Mouse (Mus musculus) CH12.LX (cell line): ENCODE data around the gene Dlgap1. TPM values are rescaled to one million over a fixed set of nuclear protein-coding genes. Genes with fewer than 3 reads are reported as not detected.

Experiments used
- DNase-seq: peaks from one replicate; pipeline ENCODE4 v3.0.0-alpha.2; 2013; ENCODE audit errors: extremely low read depth
- H3K27ac ChIP-seq: 2 replicates; pipeline ENCODE4 v1.5.1; 2012; ENCODE audit warnings: low read depth, mild to moderate bottlenecking, control low read depth, moderate library complexity; ENCODE audit not compliant: insufficient read depth
- H3K27me3 ChIP-seq: replicated peaks from 2 replicates; pipeline ENCODE3; 2012; ENCODE audit warnings: inconsistent platforms
- H3K36me3 ChIP-seq, 2 experiments: replicated peaks in 1 of 2; 2 replicates each; pipeline versions ENCODE3 to v1.6.1; 2012; ENCODE audit warnings: inconsistent platforms in 1 of 2, low read length in 1 of 2, mild to moderate bottlenecking in 1 of 2, mixed read lengths in 1 of 2, moderate library complexity in 1 of 2; ENCODE audit not compliant: control insufficient read depth in 1 of 2, insufficient read depth in 1 of 2
- H3K4me1 ChIP-seq, 2 experiments: 2 replicates each; pipeline ENCODE4 v1.6.1; 2012; ENCODE audit warnings: inconsistent platforms in 1 of 2, moderate library complexity in 1 of 2; ENCODE audit not compliant: insufficient read depth in 2 of 2, control insufficient read depth in 1 of 2
- H3K4me2 ChIP-seq: 2 replicates; pipeline ENCODE4 v1.6.1; 2012; ENCODE audit warnings: low read depth, mild to moderate bottlenecking, control low read depth; ENCODE audit not compliant: poor library complexity, insufficient read depth, severe bottlenecking
- H3K4me3 ChIP-seq, 3 experiments: fragments of 150-350 bp in 1 of 3; sonication (generic) in 1 of 3; replicated peaks in 1 of 3; 2 replicates each; pipeline versions ENCODE3 to v1.5.1; 2011 to 2012; ENCODE audit warnings: low read depth in 2 of 3, low read length in 2 of 3, mild to moderate bottlenecking in 2 of 3, moderate library complexity in 2 of 3, control low read depth in 1 of 3, improper control_type of control experiment in 1 of 3, inconsistent platforms in 1 of 3, mixed read lengths in 1 of 3; ENCODE audit not compliant: poor library complexity in 1 of 3
- H3K79me2 ChIP-seq: replicated peaks from 2 replicates; pipeline ENCODE4 v1.6.1; 2012; ENCODE audit warnings: mild to moderate bottlenecking, moderate library complexity; ENCODE audit not compliant: control insufficient read depth, poor library complexity, insufficient read depth, severe bottlenecking; ENCODE audit errors: extremely low read depth
- H3K9ac ChIP-seq: 2 replicates; pipeline ENCODE4 v1.6.1; 2012; ENCODE audit warnings: low read depth, mild to moderate bottlenecking, control low read depth, moderate library complexity; ENCODE audit not compliant: insufficient read depth
- H3K9me3 ChIP-seq: replicated peaks from 2 replicates; pipeline ENCODE3; 2012; ENCODE audit warnings: low read length, inconsistent platforms, mixed read lengths
- CHD2 ChIP-seq: IDR thresholded peaks from 2 replicates; pipeline ENCODE4 v1.6.1; 2011; ENCODE audit warnings: low read length, improper control_type of control experiment
- CTCF ChIP-seq, 2 experiments: IDR thresholded peaks in 1 of 2; conservative IDR thresholded peaks in 1 of 2; 2 replicates each; pipeline ENCODE4 v1.5.1; 2011 to 2012; ENCODE audit warnings: low read depth in 2 of 2, low read length in 2 of 2, improper control_type of control experiment in 1 of 2, inconsistent platforms in 1 of 2, mild to moderate bottlenecking in 1 of 2, moderate library complexity in 1 of 2
- E2F4 ChIP-seq: IDR thresholded peaks from 2 replicates; pipeline ENCODE4 v1.6.1; 2011; ENCODE audit warnings: low read depth, low read length, improper control_type of control experiment; ENCODE audit not compliant: insufficient replicate concordance
- ETS1 ChIP-seq: conservative IDR thresholded peaks from 2 replicates; pipeline ENCODE4 v1.6.1; 2012; ENCODE audit warnings: low read depth, mild to moderate bottlenecking, inconsistent platforms, low read length, improper control_type of control experiment, moderate library complexity
- IRF4 ChIP-seq: IDR thresholded peaks from 2 replicates; pipeline ENCODE4 v1.6.1; 2014; ENCODE audit warnings: low read depth, mild to moderate bottlenecking, inconsistent platforms, low read length, improper control_type of control experiment
- MAFK ChIP-seq: IDR thresholded peaks from 2 replicates; pipeline ENCODE4 v1.6.1; 2011; ENCODE audit warnings: low read length, improper control_type of control experiment; ENCODE audit not compliant: insufficient replicate concordance
- MYC ChIP-seq: IDR thresholded peaks from 2 replicates; pipeline ENCODE4 v1.6.1; 2011; ENCODE audit warnings: low read depth, mild to moderate bottlenecking, improper control_type of control experiment, low read length
- PAX5 ChIP-seq: IDR thresholded peaks from 2 replicates; pipeline ENCODE4 v1.6.1; 2012; ENCODE audit warnings: low read length, inconsistent platforms, mixed read lengths
- RAD21 ChIP-seq: IDR thresholded peaks from 2 replicates; pipeline ENCODE4 v1.6.1; 2011; ENCODE audit warnings: low read depth, mild to moderate bottlenecking, low read length, improper control_type of control experiment, moderate library complexity
- SMC3 ChIP-seq: IDR thresholded peaks from 2 replicates; pipeline ENCODE4 v1.6.1; 2011; ENCODE audit warnings: low read depth, low read length, improper control_type of control experiment
- UBTF ChIP-seq: IDR thresholded peaks from 2 replicates; pipeline ENCODE4 v1.6.1; 2012; ENCODE audit warnings: low read depth, mild to moderate bottlenecking, inconsistent platforms, low read length, improper control_type of control experiment, moderate library complexity
- USF1 ChIP-seq: IDR thresholded peaks from 2 replicates; pipeline ENCODE4 v1.6.1; 2014; ENCODE audit warnings: low read depth, mild to moderate bottlenecking, inconsistent platforms, low read length, improper control_type of control experiment
- ZC3H11A ChIP-seq: IDR thresholded peaks from 2 replicates; pipeline ENCODE4 v1.6.1; 2012; ENCODE audit warnings: low read depth, mild to moderate bottlenecking, inconsistent platforms, low read length, improper control_type of control experiment
- ZKSCAN1 ChIP-seq: IDR thresholded peaks from 2 replicates; pipeline ENCODE4 v1.6.1; 2012; ENCODE audit warnings: low read depth, inconsistent platforms, low read length, improper control_type of control experiment, borderline replicate concordance
- ZNF384 ChIP-seq: IDR thresholded peaks from 2 replicates; pipeline ENCODE4 v1.6.1; 2012; ENCODE audit warnings: low read depth, low read length, improper control_type of control experiment, inconsistent platforms
- dilution Hi-C: fragments of 300-500 bp; cut with MboI; formaldehyde crosslinking; loops from 2 replicates; pipeline ENCODE4 v1.14.3; 2020; ENCODE audit warnings: low sequenced_read_pairs; ENCODE audit not compliant: extremely low pct_unique_long_range_greater_than_20kb, extremely low pct_ligation_motif_present
- in situ Hi-C: fragments of 300-500 bp; cut with MboI; formaldehyde crosslinking; loops from 3 replicates; pipeline ENCODE4 v1.14.3; 2019; ENCODE audit warnings: low sequenced_read_pairs, low pct_ligation_motif_present, low pct_unique_long_range_greater_than_20kb, mixed read lengths
- polyA plus RNA-seq: library from polyadenylated mRNA; unstranded; fragments of >175 nt; gene quantifications from 2 replicates; pipeline ENCODE4 v1.2.1, GENCODE M21; 2012; ENCODE audit warnings: low read depth; ENCODE audit not compliant: insufficient read length
- total RNA-seq, 2 experiments: library from RNA; depleted of rRNA; stranded (reverse); fragments of 300-350 nt in 1 of 2; fragments of >200 nt in 1 of 2; gene quantifications; 2 replicates each; pipeline ENCODE4 v1.2.3; 2012 to 2014

Gene Dlgap1
- total and polyA plus RNA-seq, 3 experiments, result 0.51 to 2.7 (median 1.2) TPM

- DNase-seq, result peak; percentile 45
- H3K36me3 ChIP-seq, result no peaks in the 10 kb centered on the region
- dilution Hi-C loops, result no loop called here
- H3K4me1 ChIP-seq, result no peaks in the 10 kb centered on the region
- H3K79me2 ChIP-seq, result no peaks in the 10 kb centered on the region
- H3K4me2 ChIP-seq, result peak overlapping the region; percentile 29; the same call in 1 of the 2 replicates
- no peaks in the 10 kb centered on the region for H3K9me3 ChIP-seq
- peaks cover 23% of the 10 kb centered on the region for H3K27me3 ChIP-seq
- no peak overlapping the region for H3K9ac ChIP-seq
- H3K4me3 ChIP-seq, result no peak overlapping the region
- in situ Hi-C loops, result loop anchor here (25.0 kb wide), 1 partner anchor 221 kb away; no protein-coding TSS in a partner anchor
- no peak overlapping the region for H3K27ac ChIP-seq
- TF ChIP-seq ETS1 (no peak), ZC3H11A (peak; percentile 60), SMC3 (peak; percentile 89), CTCF (conservative IDR thresholded peaks at IDR 0.05 in 1 of 2, IDR thresholded peaks at IDR 0.05 in 1 of 2; ENCODE audit: low read depth in 2 of 2, low read length in 2 of 2) (peak; percentile 73 to 89), ZKSCAN1 (no peak), USF1 (no peak), PAX5 (no peak), ZNF384 (peak; percentile 48; the same call in 1 of the 2 replicates), RAD21 (peak; percentile 88), CHD2 (no peak)
- TF ChIP-seq, all 38 proteins: peak for 5
Observed at GRCm38 (mm10) chr17:70633181-70633944, 664.5 kb downstream of the Dlgap1 start.

GRCm38 (mm10) chr17:70643211-70643610 is 674.3 kb downstream of the Dlgap1 start:
- Histone ChIP-seq H3K4me2 (no peak overlapping the region), H3K27ac (no peak overlapping the region), H3K4me1 (no peaks in the 10 kb centered on the region), H3K79me2 (no peaks in the 10 kb centered on the region), H3K27me3 (peaks cover 17% of the 10 kb centered on the region), H3K9ac (no peak overlapping the region), H3K36me3 (no peaks in the 10 kb centered on the region), H3K4me3 (no peak overlapping the region), H3K9me3 (no peaks in the 10 kb centered on the region)
- dilution Hi-C loops, result no loop called here
- peak; percentile 16 for DNase-seq
- in situ Hi-C loops, result loop anchor here (25.0 kb wide), 1 partner anchor 231 kb away; no protein-coding TSS in a partner anchor
- TF ChIP-seq RAD21 (peak; percentile 43), E2F4 (no peak), ETS1 (no peak), MAFK (no peak), SMC3 (peak; percentile 42), MYC (no peak), UBTF (no peak), IRF4 (no peak), CHD2 (no peak), CTCF (conservative IDR thresholded peaks at IDR 0.05 in 1 of 2, IDR thresholded peaks at IDR 0.05 in 1 of 2; ENCODE audit: low read depth in 2 of 2, low read length in 2 of 2) (peak in 1 of 2 experiments; percentile 53; a peak in 2 of 4 replicates)
